Mouse (Mus musculus): ENCODE measurements around the gene 4930568D16Rik.

4930568D16Rik gene

GRCm38 (mm10) chr2:35367629-35368028 lies at the start of gene 4930568D16Rik:
Gene 4930568D16Rik (minus strand): TSS chr2:35367729.
- no peak for DNase-seq (ENCODE audit: extremely low spot score, low spot score)

GRCm38 (mm10) chr2:35417231-35417630 lies 49.7 kb upstream of the 4930568D16Rik start:
- DNase-seq (ENCODE audit: extremely low spot score, low spot score) = no peak

GRCm38 (mm10) chr2:35416473-35416872 lies 48.9 kb upstream of the 4930568D16Rik start:
- no peak for DNase-seq (ENCODE audit: extremely low spot score, low spot score)

GRCm38 (mm10) chr2:35412810-35413209 lies 45.3 kb upstream of the 4930568D16Rik start:
- DNase-seq (ENCODE audit: extremely low spot score, low spot score) = no peak

- DNase-seq (ENCODE audit: extremely low spot score, low spot score) = no peak
These were observed 44.7 kb upstream of the 4930568D16Rik start for GRCm38 (mm10) chr2:35412246-35412645.

- no peak for DNase-seq (ENCODE audit: extremely low spot score, low spot score)
These were observed 44.2 kb upstream of the 4930568D16Rik start for GRCm38 (mm10) chr2:35411640-35412190.

- no peak for DNase-seq (ENCODE audit: extremely low spot score, low spot score)
These were observed 41.9 kb upstream of the 4930568D16Rik start for GRCm38 (mm10) chr2:35409466-35409865.

- DNase-seq (ENCODE audit: extremely low spot score, low spot score) = no peak
These were observed 41.0 kb upstream of the 4930568D16Rik start for GRCm38 (mm10) chr2:35408409-35409110.

- DNase-seq (ENCODE audit: extremely low spot score, low spot score) = no peak
These were observed 40.3 kb upstream of the 4930568D16Rik start for GRCm38 (mm10) chr2:35407878-35408277.

GRCm38 (mm10) chr2:35407266-35407665 lies 39.7 kb upstream of the 4930568D16Rik start:
- no peak for DNase-seq (ENCODE audit: extremely low spot score, low spot score)

- DNase-seq (ENCODE audit: extremely low spot score, low spot score) = no peak
These were observed 39.1 kb upstream of the 4930568D16Rik start for GRCm38 (mm10) chr2:35406611-35407010.

- DNase-seq (ENCODE audit: extremely low spot score, low spot score) = no peak
These were observed 34.9 kb upstream of the 4930568D16Rik start for GRCm38 (mm10) chr2:35402391-35402790.

GRCm38 (mm10) chr2:35400739-35401138 lies 33.2 kb upstream of the 4930568D16Rik start:
- DNase-seq (ENCODE audit: extremely low spot score, low spot score) = no peak

GRCm38 (mm10) chr2:35398184-35398828 lies 30.8 kb upstream of the 4930568D16Rik start:
- DNase-seq (ENCODE audit: extremely low spot score, low spot score) = no peak

GRCm38 (mm10) chr2:35397590-35398173 lies 30.2 kb upstream of the 4930568D16Rik start:
- DNase-seq (ENCODE audit: extremely low spot score, low spot score) = peak; percentile 62

- DNase-seq (ENCODE audit: extremely low spot score, low spot score) = no peak
These were observed 29.6 kb upstream of the 4930568D16Rik start, which contains the start of gene 4930402F06Rik for GRCm38 (mm10) chr2:35397096-35397495. Gene 4930402F06Rik (minus strand): TSS chr2:35397175.

- no peak for DNase-seq (ENCODE audit: extremely low spot score, low spot score)
These were observed 17.9 kb upstream of the 4930568D16Rik start for GRCm38 (mm10) chr2:35385441-35385871.

GRCm38 (mm10) chr2:35379306-35379705 lies 11.8 kb upstream of the 4930568D16Rik start:
- DNase-seq (ENCODE audit: extremely low spot score, low spot score) = no peak

GRCm38 (mm10) chr2:35377600-35377999 lies 10.1 kb upstream of the 4930568D16Rik start:
- DNase-seq (ENCODE audit: extremely low spot score, low spot score) = no peak

- DNase-seq (ENCODE audit: extremely low spot score, low spot score) = peak; percentile 49
These were observed 5.5 kb upstream of the 4930568D16Rik start for GRCm38 (mm10) chr2:35373003-35373402.

GRCm38 (mm10) chr2:35370686-35371085 lies 3.2 kb upstream of the 4930568D16Rik start:
- no peak for DNase-seq (ENCODE audit: extremely low spot score, low spot score)

GRCm38 (mm10) chr2:35349184-35349583 lies 18.3 kb downstream of the 4930568D16Rik start:
- DNase-seq (ENCODE audit: extremely low spot score, low spot score) = no peak
